Mouse (Mus musculus) CD4-positive naive resting alpha-beta T cell, adult 76 days (primary cell): ENCODE results near the gene Mxd1. TPM values are rescaled to one million over a fixed set of nuclear protein-coding genes. Genes with fewer than 3 reads are reported as not detected.

Experiments
- total RNA-seq: library from RNA; stranded (reverse); gene quantifications from one replicate; pipeline ENCODE4 v1.2.4, GENCODE M21; 2023

Gene Mxd1
- total RNA-seq: 75.6 TPM

DNA sequence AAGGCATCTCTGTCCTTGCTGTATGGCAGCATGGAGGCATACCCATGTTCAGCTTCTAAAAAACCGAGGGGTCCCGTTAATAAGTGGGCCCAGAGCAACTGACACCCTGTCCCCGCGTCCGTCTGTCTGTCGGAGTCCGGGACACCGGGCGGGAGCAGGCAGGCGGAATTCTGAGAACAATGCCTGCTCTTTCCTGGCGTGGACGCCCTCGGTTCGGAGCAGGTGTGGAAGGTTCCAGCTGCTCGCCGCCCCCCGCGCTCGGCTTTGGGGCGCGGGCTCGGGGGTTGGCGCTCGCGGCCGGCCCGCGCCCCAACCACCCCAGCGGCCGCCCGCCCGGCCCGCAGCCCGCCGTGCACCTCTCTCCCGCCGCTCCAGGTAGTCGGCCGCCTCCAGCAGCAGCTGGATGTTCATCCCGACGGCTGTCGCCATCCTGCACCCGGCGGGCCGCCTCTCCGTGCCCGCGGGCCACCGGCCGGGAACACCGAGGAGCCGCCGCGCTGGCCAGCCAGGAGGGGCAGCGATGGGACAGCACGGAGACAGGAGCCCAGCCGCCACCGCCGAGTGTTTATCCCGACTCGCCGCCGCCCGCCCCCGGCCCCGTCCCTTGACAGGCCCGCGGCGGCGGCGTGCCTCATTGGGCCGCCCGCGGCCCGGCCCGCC lies at the start of gene Mxd1:
Gene Mxd1 (minus strand): TSS at position 582 of the 660 bp plus-strand sequence.

DNA sequence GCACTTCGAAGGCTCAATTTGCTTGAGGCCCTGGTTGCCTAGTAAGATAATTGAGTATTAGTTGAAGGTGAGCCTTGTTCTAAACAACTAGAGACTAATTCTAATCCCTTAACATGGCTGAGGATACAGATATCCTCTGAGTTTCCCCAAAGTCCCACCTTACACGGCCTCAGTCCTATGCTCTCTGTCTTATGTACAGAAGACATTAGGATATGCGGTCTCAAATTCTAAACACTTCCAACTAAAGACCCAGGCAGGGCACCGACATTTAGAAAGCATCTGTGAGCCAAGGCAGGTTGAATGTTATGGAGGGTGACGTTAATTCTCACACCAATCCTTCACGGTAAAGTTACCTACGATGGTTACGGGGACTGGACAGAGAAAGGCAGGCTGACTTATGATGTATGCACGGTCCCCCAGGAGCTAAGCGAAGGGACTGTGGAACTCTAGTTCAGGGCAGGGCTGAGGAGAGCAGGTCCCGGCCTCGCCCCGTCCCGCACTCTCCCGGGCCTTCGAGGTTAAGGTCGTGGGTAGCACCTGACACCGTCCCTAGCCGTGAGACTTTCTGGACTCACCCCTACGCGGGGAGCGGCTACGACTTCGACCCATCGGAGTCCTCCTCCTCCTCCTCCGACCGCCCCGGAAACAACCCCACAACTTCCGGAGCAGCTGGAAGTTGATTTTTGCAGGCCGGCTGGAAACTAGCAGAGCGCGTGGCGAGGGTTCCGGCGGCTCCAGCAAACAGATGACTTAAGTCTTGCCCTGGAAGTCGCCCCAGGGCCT lies 15.1 kb upstream of the Mxd1 start, which contains the start of gene Snrnp27:
Gene Snrnp27 (minus strand): TSS at position 651 of the 783 bp plus-strand sequence.

DNA sequence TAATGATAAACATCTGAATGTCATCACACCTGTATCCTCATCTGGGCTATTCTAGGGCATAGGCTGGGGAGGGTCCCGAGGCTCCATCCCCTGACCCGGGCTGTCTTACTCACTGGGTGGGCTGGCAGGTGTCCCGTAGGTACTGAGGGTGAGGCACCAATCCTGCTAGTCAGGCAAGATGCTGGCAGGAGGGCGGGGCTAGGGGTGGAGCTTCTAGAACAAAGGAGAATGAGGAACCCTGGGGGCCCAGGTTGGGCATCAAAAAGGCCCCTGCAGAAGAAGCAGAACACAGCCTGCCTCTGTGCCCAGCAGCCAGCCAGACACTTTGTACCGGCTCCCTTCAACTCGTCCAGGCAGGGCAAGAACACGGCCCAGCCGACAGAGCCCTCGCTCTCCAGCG lies 41.0 kb downstream of the Mxd1 start, which contains the start of gene Asprv1:
Gene Asprv1 (plus strand): TSS at position 219 of the 400 bp plus-strand sequence.

Other genes with a start within 250 kb of the Mxd1 start
- not detected for gene Gm44790, start 242.5 kb downstream of the Mxd1 start, total RNA-seq
- gene C87436, start 230.8 kb downstream of the Mxd1 start, total RNA-seq: 46.3 TPM
- 207 TPM for gene Pcbp1, start 142.8 kb downstream of the Mxd1 start, total RNA-seq
- gene Asprv1, start 41.0 kb downstream of the Mxd1 start, total RNA-seq: 0.85 TPM
- gene Snrnp27, start 15.4 kb upstream of the Mxd1 start, total RNA-seq: 40.9 TPM
- 36.0 TPM for gene Gmcl1, start 64.2 kb upstream of the Mxd1 start, total RNA-seq
- 1.5 TPM for gene Anxa4, start 124.4 kb upstream of the Mxd1 start, total RNA-seq
- gene Aak1, start 180.4 kb upstream of the Mxd1 start, total RNA-seq: 209 TPM